Mouse (Mus musculus) olfactory bulb, adult 2 months (tissue): Measurements from ENCODE around the gene Tmem268.

ENCODE experiments used
- CTCF ChIP-seq: fragments of 200-500 bp; IDR thresholded peaks from 2 replicates; pipeline ENCODE4 v1.5.1; 2012; ENCODE audit warnings: low read depth, mild to moderate bottlenecking, low read length, moderate library complexity; ENCODE audit not compliant: insufficient read depth
- POLR2A ChIP-seq: fragments of 200-500 bp; IDR thresholded peaks from 2 replicates; pipeline ENCODE4 v1.6.1; 2012; ENCODE audit warnings: mild to moderate bottlenecking, low read depth, low read length, moderate library complexity; ENCODE audit not compliant: insufficient read depth

DNA sequence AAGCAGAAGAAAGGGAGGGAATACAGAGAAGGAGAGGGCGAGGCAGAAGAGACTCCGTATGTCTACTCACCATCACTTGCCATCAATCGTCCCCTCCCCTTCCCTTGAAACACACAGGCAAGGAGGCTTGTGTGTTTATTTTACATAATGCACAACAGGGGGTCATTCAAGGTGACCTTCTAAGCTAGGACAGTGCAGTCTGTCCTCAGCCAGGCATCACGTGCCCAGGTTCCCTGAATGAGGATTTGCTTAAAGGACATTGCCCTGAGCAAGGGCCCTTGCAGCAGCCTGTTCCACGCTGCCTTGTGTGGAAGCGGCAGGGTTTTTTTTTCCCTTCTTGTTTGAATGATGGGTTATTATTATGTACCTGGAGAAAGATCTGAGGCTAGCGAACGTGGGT, 33.1 kb upstream of the Tmem268 start:
- TF ChIP-seq CTCF (no peak), POLR2A (no peak)
